Mouse (Mus musculus): ENCODE measurements around the gene Psma4. TPM values are rescaled to one million over a fixed set of nuclear protein-coding genes. Genes with fewer than 3 reads are reported as not detected.

Gene Psma4
- 121 TPM for polyA plus RNA-seq (2017; shearing (Covaris generic))

GRCm38 (mm10) chr9:54950575-54951321 is at the start of gene Psma4, which contains the start of gene AY074887:
Gene Psma4, plus strand, starts transcription at chr9:54950790.
Gene AY074887, minus strand, starts transcription at chr9:54950998.

GRCm38 (mm10) chr9:54917010-54917677 is 33.4 kb upstream of the Psma4 start, which contains the start of gene Hykk:
Gene Hykk, plus strand, starts transcription at chr9:54917283.

GRCm38 (mm10) chr9:54980674-54981073 is 30.1 kb downstream of the Psma4 start, which contains the start of gene Chrna5:
Gene Chrna5, plus strand, starts transcription at chr9:54980880.

Other genes starting within 250 kb of the Psma4 start
- 51.2 TPM for gene Wdr61, start 216.3 kb upstream of the Psma4 start, polyA plus RNA-seq (2017; shearing (Covaris generic))
- gene Crabp1, start 186.0 kb upstream of the Psma4 start, polyA plus RNA-seq (2017; shearing (Covaris generic)), result not detected
- 18.0 TPM for gene Ireb2, start 87.0 kb upstream of the Psma4 start, polyA plus RNA-seq (2017; shearing (Covaris generic))
- gene Hykk, start 33.5 kb upstream of the Psma4 start, polyA plus RNA-seq (2017; shearing (Covaris generic)), result 0.38 TPM
- not detected for gene AY074887, start 208 bp downstream of the Psma4 start, polyA plus RNA-seq (2017; shearing (Covaris generic))
- 0.41 TPM for gene Chrna5, start 30.1 kb downstream of the Psma4 start, polyA plus RNA-seq (2017; shearing (Covaris generic))
- not detected for gene Chrna3, start 75.8 kb downstream of the Psma4 start, polyA plus RNA-seq (2017; shearing (Covaris generic))
- gene Chrnb4, start 98.0 kb downstream of the Psma4 start, polyA plus RNA-seq (2017; shearing (Covaris generic)), result not detected
- gene Ube2q2, start 198.1 kb downstream of the Psma4 start, polyA plus RNA-seq (2017; shearing (Covaris generic)), result 49.8 TPM

Data from effector memory CD4-positive, alpha-beta T cell, adult 7 months (primary cell).